Mouse (Mus musculus) neural tube, embryonic 11.5 days (tissue): ENCODE measurements at regions not wholly inside any gene's neighbourhood (a gene's known extent, or its start where the extent isn't known, plus 50 kb on each side); places are given as distances from the start of the nearest gene placed in this dataset.

Source experiments
- ATAC-seq: fragments of 200-750 bp; cut with Nextera tagmentation; 2 replicates; pipeline ENCODE4 v1.8.0; 2017; ENCODE audit warnings: moderate number of reproducible peaks, mild to moderate bottlenecking, moderate TSS enrichment, moderate library complexity; ENCODE audit not compliant: insufficient read depth, low FRiP score, low TSS enrichment
- DNase-seq: peaks from one replicate; pipeline ENCODE4 v3.0.0-alpha.2; 2015; ENCODE audit warnings: low spot score
- H3K27ac ChIP-seq: fragments of 300-500 bp; sonication (generic); 2 replicates; pipeline ENCODE4 v1.5.1; 2014; ENCODE audit warnings: low read depth, mild to moderate bottlenecking, low read length
- H3K27me3 ChIP-seq: fragments of 300-500 bp; sonication (generic); 2 replicates; pipeline ENCODE4 v1.6.1; 2014; ENCODE audit warnings: mild to moderate bottlenecking, low read length, mixed read lengths; ENCODE audit not compliant: control insufficient read depth, insufficient read depth
- H3K36me3 ChIP-seq: fragments of 300-500 bp; sonication (generic); 2 replicates; pipeline ENCODE4 v1.6.1; 2014; ENCODE audit warnings: mild to moderate bottlenecking, low read length, moderate library complexity, mixed read lengths; ENCODE audit not compliant: control insufficient read depth, insufficient read depth
- H3K4me1 ChIP-seq: fragments of 300-500 bp; sonication (generic); 2 replicates; pipeline ENCODE4 v1.6.1; 2014; ENCODE audit warnings: low read length, mixed read lengths; ENCODE audit not compliant: control insufficient read depth, insufficient read depth
- H3K4me2 ChIP-seq: fragments of 300-500 bp; sonication (generic); 2 replicates; pipeline ENCODE4 v1.6.1; 2014; ENCODE audit warnings: low read depth, mild to moderate bottlenecking, moderate library complexity
- H3K4me3 ChIP-seq: fragments of 300-500 bp; sonication (generic); 2 replicates; pipeline ENCODE4 v1.5.1; 2014; ENCODE audit warnings: low read depth, low read length
- H3K9ac ChIP-seq: fragments of 300-500 bp; sonication (generic); 2 replicates; pipeline ENCODE4 v1.6.1; 2014; ENCODE audit warnings: mild to moderate bottlenecking, low read length
- H3K9me3 ChIP-seq: fragments of 300-500 bp; sonication (generic); 2 replicates; pipeline ENCODE4 v1.6.1; 2016; ENCODE audit warnings: low read length; ENCODE audit not compliant: control insufficient read depth
- WGBS: fragments of 180-500 bp; shearing (Covaris S2); extraction: QIAGEN DNeasy Blood & Tissue Kit; methylation state at CpG from one replicate; pipeline ENCODE4 v1.1.7; 2014; 5-methylcytosine and 5-hydroxymethylcytosine counted together

DNA sequence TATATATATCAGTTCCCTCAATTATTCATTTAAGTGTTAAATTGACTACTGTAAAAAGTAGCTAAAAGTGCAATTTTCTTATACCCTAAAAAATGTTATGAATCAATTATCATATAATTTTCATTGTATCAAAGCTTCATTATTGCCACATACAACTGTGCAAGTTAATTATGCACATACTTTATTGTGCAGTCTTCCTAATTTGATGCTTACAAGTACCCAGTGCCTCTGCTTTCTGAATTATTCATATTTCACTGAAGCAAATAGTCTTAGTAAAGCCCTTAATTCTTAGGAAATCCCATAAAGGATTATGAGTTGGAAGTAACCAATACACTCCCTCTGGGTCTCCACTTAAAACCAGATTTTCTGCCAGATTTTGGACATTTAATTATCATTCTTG lies 220.5 kb upstream of the Gm8871 start:
- Histone ChIP-seq H3K27ac (no peak overlapping the region), H3K4me1 (no peaks in the 10 kb centered on the region), H3K36me3 (no peaks in the 10 kb centered on the region), H3K9me3 (no peaks in the 10 kb centered on the region), H3K4me3 (no peak overlapping the region), H3K27me3 (no peaks in the 10 kb centered on the region), H3K9ac (no peak overlapping the region), H3K4me2 (no peak overlapping the region)
- no peak for ATAC-seq
- DNase-seq = no peak

DNA sequence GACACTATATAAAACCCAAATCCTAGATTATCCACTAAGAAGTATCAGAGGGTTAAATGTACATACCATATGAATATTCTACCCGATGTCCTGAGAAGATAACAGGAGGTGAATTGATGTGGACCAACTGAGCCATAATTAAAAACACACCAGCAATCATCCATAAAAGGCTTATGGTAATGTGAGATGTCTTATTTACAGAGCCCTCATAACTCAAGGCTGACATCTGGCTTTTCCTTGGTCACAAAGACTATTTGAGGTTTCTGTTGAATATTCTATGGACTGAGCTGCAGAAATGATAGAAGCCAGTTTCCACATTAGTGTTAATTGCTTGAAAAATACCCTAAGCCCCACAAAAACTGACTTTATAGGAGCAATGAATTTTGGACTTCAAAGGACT lies 198.1 kb upstream of the Gm8871 start:
- no peak for DNase-seq

GRCm38 (mm10) chr5:10767469-10767868 lies 180.1 kb upstream of the Gm8871 start:
- H3K4me1 ChIP-seq = no peaks in the 10 kb centered on the region
- no peak overlapping the region for H3K4me3 ChIP-seq
- ATAC-seq = no peak
- no peaks in the 10 kb centered on the region for H3K9me3 ChIP-seq
- no peak for DNase-seq
- WGBS = 89% methylated on average over 1 of the region's 1 CpGs
- no peaks in the 10 kb centered on the region for H3K27me3 ChIP-seq
- no peak overlapping the region for H3K27ac ChIP-seq
- no peak overlapping the region for H3K9ac ChIP-seq
- no peaks in the 10 kb centered on the region for H3K36me3 ChIP-seq
- no peak overlapping the region for H3K4me2 ChIP-seq

More for the DNA sequence above, 198.1 kb upstream of the Gm8871 start:
- peak; percentile 16; the same call in 1 of the 2 replicates for ATAC-seq
- Histone ChIP-seq H3K4me2 (no peak overlapping the region), H3K4me3 (no peak overlapping the region), H3K27me3 (no peaks in the 10 kb centered on the region), H3K9ac (no peak overlapping the region), H3K9me3 (no peaks in the 10 kb centered on the region), H3K27ac (no peak overlapping the region), H3K4me1 (no peaks in the 10 kb centered on the region), H3K36me3 (no peaks in the 10 kb centered on the region)
- WGBS = 35% methylated on average over 1 of the region's 1 CpGs
